Mouse (Mus musculus) embryonic fibroblast, embryonic 13.5 days (primary cell): ENCODE measurements around the gene Lrrc42. TPM values are rescaled to one million over a fixed set of nuclear protein-coding genes. Genes with fewer than 3 reads are reported as not detected.
A peak's percentile ranks its signal among the peaks of the same experiment; 100 is the strongest.

ENCODE experiments used
- H3K27ac ChIP-seq: 2 replicates; pipeline ENCODE4 v1.5.1; 2012; ENCODE audit warnings: low read length, control low read depth, inconsistent platforms; ENCODE audit not compliant: insufficient read depth
- H3K4me1 ChIP-seq: 2 replicates; pipeline ENCODE4 v1.6.1; 2011; ENCODE audit warnings: low read length; ENCODE audit not compliant: control insufficient read depth, insufficient read depth
- H3K4me3 ChIP-seq: 2 replicates; pipeline ENCODE4 v1.5.1; 2011; ENCODE audit warnings: mild to moderate bottlenecking, control low read depth, low read length; ENCODE audit not compliant: insufficient read depth
- CTCF ChIP-seq: IDR thresholded peaks from 2 replicates; pipeline ENCODE4 v1.5.1; 2011; ENCODE audit warnings: mild to moderate bottlenecking, control low read depth, low read length, moderate library complexity, borderline replicate concordance; ENCODE audit not compliant: insufficient read depth
- POLR2A ChIP-seq: IDR thresholded peaks from 2 replicates; pipeline ENCODE4 v1.6.1; 2011; ENCODE audit warnings: low read depth, mild to moderate bottlenecking, control low read depth, low read length, moderate library complexity
- polyA plus RNA-seq: library from polyadenylated mRNA; stranded (reverse); fragments of >200 nt; gene quantifications from 2 replicates; pipeline ENCODE4 v1.2.4, GENCODE M21; 2011; ENCODE audit warnings: low read depth; ENCODE audit not compliant: missing spikeins, insufficient read length

The Lrrc42 gene
- 88.1 and 129 TPM in 2 replicates for polyA plus RNA-seq

- no peak for TF ChIP-seq CTCF
- peak; percentile 83 for TF ChIP-seq POLR2A
- Histone ChIP-seq H3K27ac (peak within 1 kb of the TSS; percentile 82), H3K4me3 (peak within 1 kb of the TSS; percentile 91), H3K4me1 (peaks cover 10% of the 10 kb centered on the region)
These were observed at the start of gene Lrrc42, which contains the start of gene Hspb11 for GRCm38 (mm10) chr4:107253125-107254091. Gene Lrrc42 (minus strand): TSS chr4:107253532. Gene Hspb11 (plus strand): TSS chr4:107253593.

DNA sequence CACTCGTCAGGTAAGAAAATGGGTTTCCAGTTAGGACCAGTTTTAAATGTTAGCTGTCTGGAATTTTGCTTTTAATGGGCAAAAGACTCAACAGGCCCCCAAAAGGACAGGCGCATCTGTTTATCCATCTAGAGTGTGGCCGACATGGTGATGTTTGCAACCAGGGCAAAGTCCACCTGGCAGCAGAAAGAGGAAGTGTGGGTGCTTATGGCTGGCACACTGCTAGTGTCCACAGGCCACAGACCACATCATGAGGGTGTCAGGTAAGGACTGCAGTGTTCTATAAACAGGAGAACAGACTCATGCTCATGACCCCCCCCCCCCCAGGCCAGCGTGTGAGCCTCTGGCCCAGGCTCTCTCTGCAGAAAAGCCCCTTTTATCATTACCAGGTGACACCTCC is 49.5 kb upstream of the Lrrc42 start:
- H3K4me3 ChIP-seq: no peak overlapping the region
- no peaks in the 10 kb centered on the region for H3K4me1 ChIP-seq
- TF ChIP-seq POLR2A: no peak
- TF ChIP-seq CTCF: no peak
- no peak overlapping the region for H3K27ac ChIP-seq

DNA sequence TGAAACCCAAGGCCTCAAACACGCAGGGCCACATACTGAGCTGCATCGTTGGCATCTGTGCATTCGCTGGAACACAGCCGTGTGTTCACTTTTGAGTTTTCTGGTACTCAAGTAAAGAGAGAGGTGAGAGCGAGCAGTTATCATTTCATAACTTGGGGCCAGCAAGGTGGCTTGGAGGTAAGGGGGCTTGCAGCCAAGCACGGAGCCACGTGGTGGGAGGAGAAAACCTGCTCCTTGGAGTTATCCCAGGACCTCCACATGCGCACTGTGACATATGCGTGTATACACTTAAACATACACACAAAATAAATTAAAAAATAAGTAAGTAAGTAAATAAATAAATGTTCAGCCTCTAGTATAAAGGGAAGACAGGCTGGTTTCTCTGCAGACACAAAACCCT is 48.9 kb upstream of the Lrrc42 start:
- TF ChIP-seq CTCF (no peak), POLR2A (no peak)
- H3K4me3 ChIP-seq: no peak overlapping the region
- no peaks in the 10 kb centered on the region for H3K4me1 ChIP-seq
- no peak overlapping the region for H3K27ac ChIP-seq

DNA sequence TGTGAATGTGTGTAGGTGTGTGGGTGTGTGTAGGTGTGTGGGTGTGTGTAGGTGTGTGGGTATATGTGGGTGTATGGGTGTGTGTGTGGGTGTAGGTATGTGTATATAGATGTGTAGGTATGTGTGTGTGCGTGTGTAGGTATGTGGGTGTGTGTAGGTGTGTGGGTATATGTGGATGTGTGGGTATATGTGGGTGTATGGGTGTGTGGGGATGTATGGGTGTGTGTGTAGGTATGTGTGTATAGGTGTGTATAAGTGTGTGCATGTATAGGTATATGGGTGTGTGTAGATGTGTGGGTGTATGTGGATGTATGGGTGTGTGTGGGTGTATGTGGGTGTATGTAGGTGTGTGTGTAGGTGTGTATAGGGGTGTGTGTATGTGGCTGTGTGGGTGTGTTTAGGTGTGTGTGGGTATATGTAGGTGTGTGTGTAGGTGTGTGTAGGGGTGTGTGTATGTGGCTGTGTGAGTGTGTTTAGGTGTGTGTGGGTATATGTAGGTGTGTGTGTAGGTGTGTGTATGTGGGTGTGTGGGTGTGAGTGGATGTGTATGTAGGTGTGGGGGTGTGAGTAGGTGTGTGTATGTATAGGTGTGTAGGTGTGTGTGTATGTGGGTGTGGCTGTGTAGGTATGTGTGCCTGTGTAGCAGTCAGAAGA is 47.7 kb upstream of the Lrrc42 start:
- TF ChIP-seq CTCF: no peak
- TF ChIP-seq POLR2A: no peak
- Histone ChIP-seq H3K4me3 (no peak overlapping the region), H3K4me1 (no peaks in the 10 kb centered on the region), H3K27ac (no peak overlapping the region)

- Histone ChIP-seq H3K4me3 (no peak overlapping the region), H3K27ac (no peak overlapping the region), H3K4me1 (no peaks in the 10 kb centered on the region)
- TF ChIP-seq POLR2A (no peak), CTCF (no peak)
These were observed 47.0 kb upstream of the Lrrc42 start for GRCm38 (mm10) chr4:107300371-107300770.

DNA sequence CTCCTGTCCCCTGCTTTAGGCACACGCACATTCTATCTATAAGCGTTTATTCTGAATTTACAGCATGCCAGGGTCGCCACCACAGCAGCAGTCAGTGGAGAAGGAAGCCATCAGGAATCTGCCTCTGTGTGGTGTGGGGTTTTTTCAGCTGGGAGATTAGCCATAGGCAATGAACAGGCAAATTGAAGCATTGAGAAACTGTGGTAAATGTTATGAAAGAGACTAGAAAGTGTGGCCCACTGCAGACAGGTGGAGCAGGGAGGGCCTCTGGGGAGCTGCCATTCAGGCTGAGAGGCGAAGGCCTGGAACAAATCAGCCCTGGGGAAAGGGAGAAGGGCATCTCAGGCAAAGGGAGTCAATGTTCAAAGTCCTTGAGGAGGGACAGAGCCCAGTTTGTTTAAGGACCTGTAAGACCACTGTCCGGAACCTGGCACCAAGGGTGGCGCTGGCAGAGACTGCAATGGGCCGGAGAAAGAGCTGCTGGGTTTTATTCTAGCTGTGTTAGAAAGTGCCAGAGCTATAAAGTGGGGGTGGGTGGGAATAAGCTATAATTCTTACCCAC is 46.5 kb upstream of the Lrrc42 start:
- Histone ChIP-seq H3K27ac (no peak overlapping the region), H3K4me1 (no peaks in the 10 kb centered on the region), H3K4me3 (no peak overlapping the region)
- no peak for TF ChIP-seq CTCF
- no peak for TF ChIP-seq POLR2A

DNA sequence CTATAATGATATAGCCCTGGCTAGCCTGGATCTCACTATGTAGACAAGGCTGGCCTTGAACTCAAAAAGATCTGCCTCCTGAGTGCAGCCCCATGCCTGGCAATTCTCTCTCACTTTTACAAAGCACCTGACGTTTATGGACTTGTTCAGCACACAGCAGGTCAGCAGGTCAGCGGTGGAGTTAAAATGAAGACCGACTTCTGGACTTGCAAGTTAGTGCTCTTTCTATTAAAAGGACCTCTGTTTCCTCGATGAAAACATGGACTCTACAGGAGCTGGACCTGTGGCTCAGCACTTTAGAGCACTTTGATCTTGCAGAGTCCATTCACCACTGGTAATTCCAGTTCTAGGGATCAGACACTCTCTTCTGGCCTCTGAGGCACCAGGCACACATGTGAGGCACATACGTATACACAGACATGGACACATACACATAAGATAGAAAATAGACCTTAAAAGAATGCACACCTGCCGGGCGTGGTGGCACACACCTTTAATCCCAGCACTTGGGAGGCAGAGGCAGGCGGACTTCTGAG is 44.8 kb upstream of the Lrrc42 start:
- no peak overlapping the region for H3K4me3 ChIP-seq
- no peak overlapping the region for H3K27ac ChIP-seq
- TF ChIP-seq POLR2A (no peak), CTCF (no peak)
- no peaks in the 10 kb centered on the region for H3K4me1 ChIP-seq

DNA sequence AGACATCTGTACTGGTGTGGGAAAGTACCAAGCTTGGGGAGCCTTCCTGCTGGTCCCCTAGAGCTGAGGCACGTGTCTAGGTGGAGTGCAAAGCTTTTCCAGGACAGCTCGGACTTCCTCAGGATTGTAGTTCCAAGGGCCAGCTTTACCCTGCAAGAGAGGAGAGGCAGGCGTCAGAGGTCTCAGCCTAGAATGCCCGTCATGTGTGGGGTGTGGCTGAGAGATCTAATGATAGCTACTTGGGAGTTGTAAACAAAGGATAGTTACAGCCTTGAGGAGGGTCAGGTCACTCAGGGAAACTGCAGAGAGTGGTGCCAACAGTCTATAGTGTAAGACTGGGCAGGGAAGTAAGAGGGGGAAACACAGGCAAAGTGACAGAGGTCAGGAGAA is 38.9 kb upstream of the Lrrc42 start:
- Histone ChIP-seq H3K27ac (no peak overlapping the region), H3K4me1 (no peaks in the 10 kb centered on the region), H3K4me3 (no peak overlapping the region)
- TF ChIP-seq POLR2A: no peak
- TF ChIP-seq CTCF: no peak

DNA sequence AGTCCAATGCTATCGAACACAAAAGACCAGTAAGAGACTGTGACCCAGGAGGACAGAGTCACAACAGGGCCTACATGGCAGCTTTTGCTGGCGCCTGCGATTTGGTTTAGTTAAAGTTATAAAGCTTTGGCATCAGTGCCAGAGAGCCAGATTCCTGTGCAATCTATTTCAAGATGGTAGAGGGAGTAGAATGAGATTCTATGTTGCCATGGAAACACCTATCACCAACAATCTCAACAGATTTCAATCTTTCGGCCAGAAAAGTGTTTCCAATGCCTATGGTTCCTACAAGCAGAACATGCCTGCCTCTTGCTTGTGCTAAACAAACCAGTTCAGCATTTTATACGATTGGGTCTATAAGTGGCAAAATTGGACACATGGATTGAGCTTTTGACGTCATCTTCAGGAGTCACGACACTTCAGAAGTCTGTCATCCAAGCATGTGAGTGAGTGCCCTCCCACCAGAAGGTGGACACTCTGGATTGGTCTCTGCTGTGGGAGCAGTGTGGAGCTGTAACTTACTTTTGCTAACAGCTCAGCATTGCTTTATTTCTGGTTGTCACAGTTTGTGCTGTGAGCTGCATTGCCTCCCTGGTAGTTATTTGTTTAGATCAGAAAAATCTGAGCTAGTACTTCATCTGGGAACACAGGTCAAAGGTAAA is 38.4 kb upstream of the Lrrc42 start:
- H3K4me1 ChIP-seq: no peaks in the 10 kb centered on the region
- H3K27ac ChIP-seq: no peak overlapping the region
- TF ChIP-seq POLR2A (no peak), CTCF (no peak)
- no peak overlapping the region for H3K4me3 ChIP-seq
